Mouse (Mus musculus) activated CD4-positive, CD25-positive, alpha-beta regulatory T cell, adult 4 months (primary cell): ENCODE measurements around the gene Inha. TPM values are rescaled to one million over a fixed set of nuclear protein-coding genes. Genes with fewer than 3 reads are reported as not detected.

Experiments
- ATAC-seq: one replicate; pipeline ENCODE4 v1.8.0; 2017
- polyA plus RNA-seq, 2 experiments: library from polyadenylated mRNA; unstranded; fragments of 100-300 nt; shearing (Covaris generic); gene quantifications; one replicate each; pipeline ENCODE4 v1.2.1; 2017

The Inha gene
- polyA plus RNA-seq, 2 experiments from 2014 or later, result not detected

DNA sequence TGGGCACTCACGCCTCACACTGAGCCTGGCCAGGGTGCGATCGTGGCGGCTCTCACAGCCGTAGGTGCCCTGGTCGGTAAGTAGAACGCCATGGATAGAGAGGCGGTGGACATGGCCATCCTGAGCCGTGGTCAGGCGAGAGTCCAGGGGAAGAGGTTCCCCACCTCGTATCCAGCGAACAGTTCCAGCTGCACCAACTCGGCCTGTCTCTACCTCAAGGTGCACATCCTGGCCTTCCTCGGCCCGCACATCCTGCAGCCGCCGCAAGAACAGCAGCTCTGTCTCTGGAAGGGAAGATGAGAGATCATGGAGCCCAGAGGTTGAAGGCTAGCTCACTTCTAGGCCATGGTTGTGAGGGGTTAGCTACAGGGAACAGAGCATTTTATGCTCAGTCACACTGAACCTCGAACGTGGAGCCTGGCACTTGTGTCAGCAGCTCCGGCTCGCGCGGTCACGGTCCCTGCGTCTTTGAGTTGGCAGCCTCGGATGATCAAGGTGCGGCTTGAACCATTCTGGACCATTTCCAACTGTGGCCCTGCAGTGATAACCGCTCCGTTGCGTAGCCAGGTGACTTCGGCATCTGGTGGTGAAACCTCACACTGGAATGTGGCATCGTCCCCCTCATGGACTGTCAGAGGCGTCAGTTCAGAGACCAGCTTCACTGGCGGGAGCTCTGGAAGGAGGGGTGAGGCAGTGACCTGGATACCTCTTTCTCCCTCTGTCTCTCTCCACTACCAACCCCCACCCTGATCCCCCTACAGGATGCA is 15.9 kb upstream of the Inha start:
- no peak for ATAC-seq

DNA sequence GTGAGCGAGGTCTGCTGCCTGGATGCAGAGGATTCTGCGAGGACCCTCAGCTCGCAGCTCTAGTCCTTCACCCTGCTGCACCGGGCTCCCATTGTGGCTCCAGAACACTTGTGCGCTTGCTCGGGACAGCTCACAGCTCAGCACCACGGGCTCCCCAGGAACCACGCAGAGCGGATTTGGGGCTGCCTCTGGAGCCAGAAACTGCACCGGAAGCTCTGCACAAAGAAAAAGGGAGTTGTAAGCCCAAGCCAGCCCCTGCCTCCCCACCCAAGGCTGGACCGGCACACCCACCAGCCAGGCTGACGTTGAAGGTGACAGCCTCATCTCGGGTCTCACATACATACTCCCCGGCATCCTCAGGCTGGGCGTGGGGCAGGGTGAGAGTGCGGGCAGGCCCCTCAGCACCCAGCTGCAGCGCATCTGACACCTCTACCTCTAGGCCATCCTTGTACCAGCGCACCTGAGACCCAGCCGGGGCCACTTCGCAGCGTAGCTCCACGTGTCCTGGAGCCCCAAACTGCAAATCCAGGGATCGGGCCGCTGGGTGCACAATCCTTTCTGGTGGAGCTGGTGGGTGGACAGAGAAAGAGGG is 14.2 kb upstream of the Inha start:
- ATAC-seq, result no peak

DNA sequence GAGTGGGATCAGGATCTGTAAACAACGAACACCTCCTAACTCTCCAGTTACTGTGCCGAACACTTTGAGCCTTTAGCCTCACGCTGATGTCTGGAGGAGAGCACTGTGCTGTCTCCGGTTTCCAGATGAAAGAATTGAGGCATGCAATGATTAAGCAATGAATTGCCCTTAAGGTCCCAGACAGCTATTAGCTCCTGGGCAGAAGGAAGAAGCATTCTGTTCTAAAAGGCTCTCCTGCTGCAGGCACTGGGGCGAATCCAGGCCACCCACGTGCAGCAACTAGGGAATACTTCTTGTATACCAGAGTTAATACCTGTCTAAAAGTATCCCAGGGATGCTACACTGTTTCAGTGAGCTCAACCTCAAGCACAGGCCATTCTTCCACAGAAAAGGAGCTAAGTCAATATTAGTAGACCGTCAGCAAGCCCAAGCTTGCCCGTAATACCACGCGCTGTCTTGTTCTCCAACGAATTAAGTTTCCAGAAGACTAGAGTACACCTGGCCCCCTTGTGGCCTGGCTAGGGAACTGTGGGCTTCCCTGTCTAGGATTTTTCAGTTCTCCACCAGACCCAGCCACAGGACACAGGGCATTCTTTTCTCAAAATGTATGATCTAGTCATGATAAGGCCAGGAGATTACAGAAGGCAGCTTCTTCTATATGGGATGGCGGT is 11.9 kb upstream of the Inha start:
- no peak for ATAC-seq

DNA sequence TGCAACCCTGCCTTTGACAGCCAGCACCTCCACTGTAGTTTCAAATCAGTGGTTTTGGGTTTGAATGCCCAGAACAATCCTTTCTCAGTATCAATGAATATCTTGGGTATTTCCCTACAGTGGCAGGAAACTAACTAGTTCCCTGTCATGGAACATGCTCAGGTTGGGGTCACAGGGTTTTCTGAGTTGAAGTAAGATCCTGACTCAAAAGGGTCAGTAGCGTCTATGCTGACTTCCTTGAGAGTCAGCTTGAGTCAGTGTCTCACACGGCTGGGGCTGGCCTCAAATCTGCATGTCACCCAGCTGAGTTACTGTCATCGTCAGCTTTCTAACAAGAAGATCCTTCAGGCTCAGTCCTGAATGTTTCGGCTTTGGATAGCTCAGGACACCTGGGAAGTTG is 8.0 kb upstream of the Inha start:
- no peak for ATAC-seq

DNA sequence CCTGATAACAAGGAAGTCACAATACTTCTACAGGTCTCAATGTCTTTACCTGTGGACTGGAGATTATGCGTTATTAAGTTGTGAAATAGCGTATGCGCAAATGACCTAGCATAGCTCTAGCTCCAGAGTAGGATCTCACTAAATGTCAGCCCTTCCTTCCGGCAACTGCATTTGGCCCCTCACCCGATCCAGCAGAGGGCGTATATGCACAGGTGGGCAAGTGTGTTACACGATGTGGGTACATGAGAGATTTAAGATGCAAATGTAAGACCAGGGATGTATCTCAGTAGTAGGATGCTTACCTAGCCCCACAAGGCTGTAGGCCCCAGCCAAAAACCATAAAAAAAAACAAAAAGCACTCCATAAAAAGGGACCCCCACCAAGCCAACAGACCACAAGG is 7.4 kb upstream of the Inha start:
- no peak for ATAC-seq

- no peak for ATAC-seq
These were observed 5.0 kb upstream of the Inha start for GRCm38 (mm10) chr1:75501905-75502304.

DNA sequence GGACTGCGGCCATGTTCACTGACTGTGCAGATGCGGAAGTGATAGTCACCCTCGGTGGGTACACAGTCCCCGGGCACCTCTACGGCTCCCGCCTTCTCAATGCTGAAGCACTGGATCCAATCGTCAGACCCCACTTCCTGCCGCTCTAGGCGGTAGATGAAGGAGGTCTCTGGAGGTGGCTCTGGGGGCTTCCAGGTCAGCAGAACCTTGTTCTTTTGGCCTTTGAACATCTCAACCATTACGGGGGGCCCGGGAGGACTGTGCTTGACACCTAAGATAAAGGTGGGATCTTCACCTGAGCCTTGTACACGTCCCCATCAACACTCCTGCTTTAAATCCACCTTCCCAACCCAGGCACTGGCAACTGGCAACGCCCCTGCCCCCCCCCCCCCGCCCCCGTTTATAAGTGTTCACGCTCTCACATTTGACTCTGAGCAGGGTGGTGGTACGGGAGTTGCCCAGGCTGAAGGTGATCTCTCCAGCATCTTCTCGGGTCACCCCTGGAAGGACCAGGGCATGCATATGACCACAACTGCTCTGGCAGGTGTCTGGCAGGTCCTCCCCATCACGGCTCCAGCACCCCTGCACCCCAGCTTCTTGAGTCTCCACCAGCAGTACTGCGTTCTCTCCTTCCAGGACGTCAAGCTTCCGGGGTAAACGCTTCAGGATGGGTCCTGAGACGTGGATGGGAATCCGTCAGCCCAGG is 3.8 kb upstream of the Inha start:
- no peak for ATAC-seq

DNA sequence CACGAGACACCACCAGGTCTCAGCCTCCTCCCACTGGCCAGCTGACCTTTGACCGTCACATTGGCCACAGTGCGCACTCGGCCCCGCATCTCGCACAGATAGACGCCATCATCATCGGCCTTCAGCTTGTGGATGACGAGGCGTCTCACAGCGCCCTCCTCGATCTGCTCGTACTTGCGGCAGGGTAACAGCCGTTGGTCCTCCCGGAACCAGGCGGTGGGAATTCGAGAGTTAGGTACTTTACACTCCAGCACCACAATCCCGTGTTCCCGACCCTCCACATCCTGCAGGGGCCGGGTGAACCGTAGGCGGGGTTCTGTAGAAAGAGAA is 3.3 kb upstream of the Inha start:
- no peak for ATAC-seq

- no peak for ATAC-seq
These were observed 2.4 kb upstream of the Inha start for GRCm38 (mm10) chr1:75504256-75505045.

DNA sequence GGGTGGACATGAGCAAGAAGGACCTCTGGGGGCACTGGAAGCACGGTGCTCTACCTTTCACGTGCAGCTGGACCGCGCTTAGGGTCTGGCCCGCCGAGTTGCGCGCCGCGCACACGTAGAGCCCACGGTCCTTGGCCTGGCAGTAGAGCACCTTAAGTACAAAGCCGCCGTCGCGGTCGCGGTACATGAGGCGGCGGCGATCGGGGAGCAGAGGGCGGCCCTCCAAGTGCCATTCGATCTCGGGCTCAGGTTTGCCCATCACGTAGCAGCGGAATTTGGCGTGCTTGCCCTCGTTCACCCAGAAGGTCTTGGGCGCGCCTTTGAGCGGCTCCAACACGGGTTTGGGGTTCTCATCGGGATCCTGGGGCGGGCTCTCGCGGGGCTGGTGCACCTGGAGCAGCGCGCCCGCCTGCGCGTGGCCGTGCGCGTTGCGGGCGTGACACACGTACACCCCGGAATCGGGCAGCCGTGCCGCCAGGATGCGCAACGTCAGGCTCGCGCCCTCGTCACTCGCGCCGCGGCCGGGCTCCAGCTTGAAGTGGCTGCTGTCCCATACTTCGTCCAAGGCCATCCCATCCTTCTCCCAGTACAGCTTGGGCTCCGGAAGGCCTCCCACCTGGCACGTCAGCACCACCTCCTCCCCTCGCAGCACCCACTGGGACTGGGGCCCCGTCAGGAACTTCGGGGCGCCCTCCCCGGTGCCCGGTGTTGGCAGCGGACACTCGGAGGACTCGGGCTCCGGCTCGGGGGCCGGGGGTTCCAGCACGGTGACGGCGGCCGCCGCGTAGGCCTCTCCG is 1.5 kb upstream of the Inha start:
- no peak for ATAC-seq

- ATAC-seq, result no peak
These were observed 683 bp upstream of the Inha start, which contains the start of gene Obsl1 for GRCm38 (mm10) chr1:75505956-75506831. TSS of gene Obsl1 (minus strand) at chr1:75506452.

- no peak for ATAC-seq
These were observed 2.7 kb downstream of the Inha start for GRCm38 (mm10) chr1:75509586-75509985.

DNA sequence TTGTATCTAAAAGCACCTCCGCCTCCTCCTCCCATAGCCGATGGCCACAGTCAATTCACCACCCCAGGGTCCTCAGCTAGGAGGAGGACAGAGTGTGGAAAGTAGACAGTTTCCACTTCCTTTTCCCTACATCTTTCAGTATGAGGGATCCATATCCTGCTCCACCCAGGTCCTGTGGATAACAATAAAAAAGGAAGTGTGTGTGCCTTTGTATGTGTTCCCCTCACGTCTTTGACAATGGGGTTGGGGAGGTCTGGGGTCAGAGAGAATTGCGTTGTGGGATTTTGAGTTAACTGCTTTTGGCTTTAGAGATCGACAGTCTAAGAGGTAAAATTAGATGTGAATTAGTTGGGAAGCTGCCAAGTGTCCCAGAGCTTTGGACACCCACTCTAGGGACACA is 3.3 kb downstream of the Inha start:
- no peak for ATAC-seq

DNA sequence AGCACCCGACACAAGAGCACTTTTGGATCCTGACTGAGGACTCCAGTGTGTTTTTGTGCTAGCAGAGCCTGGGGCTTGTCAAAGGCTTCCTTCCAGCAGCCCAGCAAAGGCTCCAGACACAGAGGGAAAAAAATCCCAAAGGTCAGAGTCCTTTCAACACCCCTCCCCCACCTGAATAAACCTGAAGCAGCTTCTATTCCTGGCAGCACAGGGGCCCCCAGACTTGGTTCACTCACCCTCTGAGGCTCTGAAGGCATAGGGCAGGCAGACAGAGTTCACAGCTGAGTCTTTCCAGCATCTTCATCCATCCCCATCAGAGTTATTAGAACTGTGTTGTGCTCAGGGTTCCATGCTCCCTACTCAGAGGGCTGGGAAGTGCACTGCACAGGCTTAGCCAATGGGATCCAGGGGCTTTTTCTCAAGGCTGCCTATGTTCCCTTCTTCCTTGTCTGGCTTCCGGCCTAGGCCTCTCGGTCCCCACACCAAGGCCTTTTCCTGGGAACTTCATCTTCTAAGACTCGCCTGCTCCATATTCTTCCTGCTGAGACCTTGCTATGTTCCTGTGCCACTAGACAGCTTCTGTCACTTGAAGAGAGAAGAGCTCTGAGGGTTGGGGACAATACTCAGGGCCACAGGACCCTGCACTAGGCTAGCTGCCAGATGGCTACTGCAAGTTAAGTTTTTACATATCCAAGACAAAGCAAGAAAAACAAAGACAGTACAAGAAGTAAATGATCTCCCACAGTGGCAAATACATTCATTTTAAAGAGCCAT is 4.7 kb downstream of the Inha start:
- no peak for ATAC-seq

- ATAC-seq, result no peak
These were observed 5.7 kb downstream of the Inha start for GRCm38 (mm10) chr1:75512550-75512949.

DNA sequence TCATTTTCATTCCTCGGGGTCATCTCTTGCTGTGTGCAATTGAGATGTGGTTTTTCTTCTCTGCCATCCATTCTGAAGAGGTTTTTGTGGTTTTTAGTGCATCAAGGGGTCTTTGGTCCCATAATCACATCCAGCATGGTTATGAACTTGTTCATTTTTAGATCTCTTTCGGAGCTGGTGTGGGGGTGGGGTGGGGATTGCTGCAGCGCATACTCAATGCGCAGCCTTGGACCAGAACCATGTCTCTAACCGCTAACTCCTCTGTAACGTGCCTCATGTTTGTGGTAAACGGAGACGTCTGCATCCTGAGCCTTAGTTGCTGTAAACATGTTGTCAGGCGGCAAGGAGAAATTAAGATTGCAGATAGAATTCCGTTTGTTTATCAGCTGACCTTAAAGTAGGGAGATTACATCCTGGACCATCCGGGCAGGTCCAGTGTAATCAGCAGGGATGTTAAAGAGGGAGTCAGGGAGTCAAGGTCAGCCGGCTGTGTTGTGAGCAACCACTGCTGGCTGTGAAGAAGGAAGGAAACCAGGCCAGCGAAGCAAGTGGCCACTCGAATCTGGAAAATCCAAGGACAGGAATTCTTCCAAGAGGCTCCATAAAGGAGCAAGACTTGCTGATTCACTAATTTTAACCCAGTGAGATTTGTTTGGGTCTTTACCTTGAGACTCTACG is 10.0 kb downstream of the Inha start:
- ATAC-seq, result no peak

DNA sequence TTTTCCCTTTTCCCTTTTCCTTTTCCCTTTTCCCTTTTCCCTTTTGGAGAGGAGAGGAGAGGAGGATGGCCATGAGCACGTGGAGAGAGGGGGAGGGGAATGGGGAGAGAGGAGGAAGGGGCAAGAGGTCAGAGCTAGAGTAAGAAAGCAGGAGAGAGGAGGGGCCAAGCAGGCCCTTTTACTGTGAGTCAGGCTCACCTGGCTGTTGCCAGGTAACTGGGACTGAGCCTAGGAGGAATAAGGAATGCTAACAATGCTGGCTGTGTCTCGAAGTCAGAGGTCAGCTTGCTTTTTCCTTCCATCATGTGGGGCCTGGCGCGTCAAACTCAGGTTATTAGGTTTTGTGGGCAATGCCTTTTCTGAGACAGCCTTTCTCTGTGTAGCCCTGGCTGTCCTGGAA is 11.1 kb downstream of the Inha start:
- no peak for ATAC-seq

DNA sequence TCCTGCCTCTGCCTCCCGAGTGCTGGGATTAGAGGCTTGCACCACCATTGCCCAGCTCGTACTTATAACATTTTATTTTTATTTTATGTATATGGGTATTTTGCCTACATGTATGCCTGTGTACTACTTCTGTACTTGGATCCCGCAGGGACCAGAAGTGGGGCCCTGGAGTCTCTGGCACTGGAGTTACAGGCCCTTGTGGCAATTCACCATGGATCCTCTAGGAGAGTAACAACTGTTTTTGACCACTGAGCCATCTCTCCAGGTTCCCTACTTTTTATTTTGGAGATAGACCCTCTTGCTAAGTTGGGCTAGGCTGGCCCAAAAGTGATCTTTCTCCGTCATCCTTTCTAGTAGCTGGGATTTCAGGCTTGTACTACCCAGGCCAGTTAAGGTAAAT is 11.6 kb downstream of the Inha start:
- ATAC-seq, result no peak

DNA sequence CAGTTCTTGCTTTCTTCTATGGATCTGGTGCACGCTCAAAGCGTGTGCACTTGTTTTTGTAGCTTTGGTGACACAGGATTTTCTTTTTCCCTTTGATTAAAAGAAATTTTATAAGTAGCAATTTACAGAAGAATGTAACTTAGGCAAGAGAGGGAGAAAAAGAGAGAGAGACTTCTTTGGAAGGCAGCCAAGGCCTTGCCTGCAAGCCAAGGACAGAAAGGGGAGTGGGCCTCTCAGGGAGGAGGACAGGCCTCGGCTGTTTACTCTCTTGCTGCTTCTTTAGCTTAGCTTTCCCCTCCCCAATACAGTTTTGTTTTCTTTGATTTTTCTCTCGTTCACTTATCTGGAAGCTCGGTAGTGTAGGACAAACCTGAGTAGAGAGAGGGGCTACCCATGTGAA is 12.7 kb downstream of the Inha start:
- no peak for ATAC-seq
